Mouse (Mus musculus): ENCODE data around the gene Cyp46a1. TPM values are rescaled to one million over a fixed set of nuclear protein-coding genes. Genes with fewer than 3 reads are reported as not detected.

Cyp46a1 gene
- total and polyA plus RNA-seq, 2 experiments from 2014 or later = 30.4 to 49.6 TPM

DNA sequence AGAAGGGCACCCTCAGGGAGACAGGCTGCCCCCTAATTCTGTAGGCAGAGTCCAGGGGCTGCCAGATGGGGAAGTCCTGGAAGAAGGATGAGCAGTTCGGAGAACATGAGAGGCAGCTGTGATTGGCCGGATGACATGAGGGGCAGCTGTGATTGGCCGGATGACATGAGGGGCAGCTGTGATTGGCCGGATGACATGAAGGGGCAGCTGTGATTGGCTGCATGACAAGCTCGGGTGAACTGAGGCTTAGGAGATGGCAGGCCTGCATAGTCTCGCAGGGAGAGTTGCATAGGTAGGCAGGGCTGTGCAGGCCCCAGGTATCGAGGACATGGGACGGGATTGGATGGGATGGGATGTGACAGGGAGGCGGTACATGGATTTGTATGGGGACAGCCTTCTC is 41.8 kb upstream of the Cyp46a1 start:
- no peaks in the 10 kb centered on the region for H3K9me3 ChIP-seq (ENCODE audit: low read length)
- DNase-seq (no peak), ATAC-seq (peak; percentile 75)
- 17% methylated on average over 9 of the region's 9 CpGs for WGBS
- no peaks in the 10 kb centered on the region for H3K4me1 ChIP-seq (ENCODE audit: insufficient read depth)
- no peak overlapping the region for H3K9ac ChIP-seq
- no peaks in the 10 kb centered on the region for H3K27me3 ChIP-seq (ENCODE audit: insufficient read depth, low read length)
- no peak for TF ChIP-seq CTCF (IDR thresholded peaks at IDR 0.05; ENCODE audit: low read depth)
- H3K4me3 ChIP-seq (ENCODE audit: low read depth, low read length) = no peak overlapping the region
- no peak overlapping the region for H3K27ac ChIP-seq (ENCODE audit: low read depth, low read length)
- no peaks in the 10 kb centered on the region for H3K36me3 ChIP-seq (ENCODE audit: insufficient read depth)
- no peak overlapping the region for H3K4me2 ChIP-seq (ENCODE audit: low read depth)

DNA sequence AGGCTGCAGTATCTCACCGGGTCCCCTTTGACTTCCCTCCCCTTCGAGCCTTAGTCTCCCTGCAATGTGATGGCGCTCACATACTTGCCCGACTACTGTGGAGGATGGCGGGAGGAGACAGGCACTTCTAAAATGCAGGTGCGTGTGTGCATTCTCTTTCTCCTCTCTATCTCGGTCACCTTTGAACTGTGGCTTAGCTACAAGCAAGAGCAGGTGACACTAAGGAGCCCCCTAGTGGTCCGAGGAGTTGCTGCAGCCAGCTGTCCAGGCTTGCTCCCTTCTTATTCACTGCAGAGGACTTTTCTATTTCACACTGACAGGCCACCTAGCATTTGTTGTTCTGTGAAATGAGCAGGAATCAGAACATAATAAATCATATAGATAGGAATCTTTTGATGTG is 41.2 kb upstream of the Cyp46a1 start:
- peak; percentile 79 for DNase-seq
- Histone ChIP-seq H3K4me2 (ENCODE audit: low read depth) (no peak overlapping the region; the same call in 1 of the 2 replicates), H3K27ac (ENCODE audit: low read depth, low read length) (no peak overlapping the region), H3K9me3 (ENCODE audit: low read length) (no peaks in the 10 kb centered on the region), H3K36me3 (ENCODE audit: insufficient read depth) (no peaks in the 10 kb centered on the region), H3K27me3 (ENCODE audit: insufficient read depth, low read length) (no peaks in the 10 kb centered on the region), H3K9ac (no peak overlapping the region), H3K4me3 (ENCODE audit: low read depth, low read length) (no peak overlapping the region), H3K4me1 (ENCODE audit: insufficient read depth) (no peaks in the 10 kb centered on the region)
- peak; percentile 88 for TF ChIP-seq CTCF (IDR thresholded peaks at IDR 0.05; ENCODE audit: low read depth)
- 8% methylated on average over 8 of the region's 8 CpGs for WGBS
- peak; percentile 78; the same call in 1 of the 2 replicates for ATAC-seq

DNA sequence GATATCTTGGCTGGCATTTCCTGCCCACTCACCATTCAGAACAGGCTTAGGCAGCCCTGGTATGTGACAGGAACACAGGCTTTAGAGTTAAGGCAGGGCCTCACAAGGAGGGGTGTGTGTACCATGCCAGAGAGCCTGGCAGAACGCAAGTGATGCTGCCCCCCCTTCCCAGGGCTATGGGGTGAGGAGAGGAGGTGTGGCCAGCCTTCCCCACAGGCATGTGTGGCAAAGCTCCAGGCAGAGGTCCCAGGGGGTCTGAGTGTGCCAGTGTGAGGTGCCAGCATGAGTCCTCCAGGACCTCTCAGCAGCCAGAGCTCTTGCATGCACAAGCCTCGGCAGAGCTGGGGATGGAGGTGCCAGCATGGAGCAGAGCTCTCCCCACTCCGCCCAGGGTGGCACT is 39.6 kb upstream of the Cyp46a1 start:
- no peak; the same call in 1 of the 2 replicates for ATAC-seq
- 66% methylated on average over 3 of the region's 3 CpGs for WGBS
- DNase-seq = no peak
- no peak overlapping the region for H3K4me2 ChIP-seq (ENCODE audit: low read depth)
- H3K9ac ChIP-seq = no peak overlapping the region
- H3K9me3 ChIP-seq (ENCODE audit: low read length) = no peaks in the 10 kb centered on the region
- no peaks in the 10 kb centered on the region for H3K36me3 ChIP-seq (ENCODE audit: insufficient read depth)
- no peak overlapping the region for H3K4me3 ChIP-seq (ENCODE audit: low read depth, low read length)
- H3K27ac ChIP-seq (ENCODE audit: low read depth, low read length) = no peak overlapping the region
- TF ChIP-seq CTCF (IDR thresholded peaks at IDR 0.05; ENCODE audit: low read depth) = no peak
- H3K4me1 ChIP-seq (ENCODE audit: insufficient read depth) = no peaks in the 10 kb centered on the region
- H3K27me3 ChIP-seq (ENCODE audit: insufficient read depth, low read length) = no peaks in the 10 kb centered on the region

DNA sequence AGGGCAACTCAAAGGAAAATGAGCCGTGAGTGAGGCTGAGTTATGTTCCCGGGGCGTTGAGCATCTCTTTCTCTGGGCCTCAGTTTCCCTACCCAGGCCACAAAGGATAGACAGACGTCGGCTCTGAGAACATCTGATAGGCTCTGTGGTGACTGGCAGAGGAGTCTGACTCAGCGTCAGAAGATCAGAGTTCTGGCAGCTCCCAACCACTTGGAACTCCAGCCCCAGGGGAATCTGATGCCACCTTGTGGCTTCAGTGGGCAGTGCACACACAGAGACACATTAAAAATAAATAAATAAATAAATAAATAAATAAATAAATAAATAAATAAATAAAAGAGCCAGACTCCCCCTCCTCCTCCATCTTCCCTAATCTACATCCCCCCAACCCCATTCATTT is 37.1 kb upstream of the Cyp46a1 start:
- Histone ChIP-seq H3K4me2 (ENCODE audit: low read depth) (no peak overlapping the region), H3K36me3 (ENCODE audit: insufficient read depth) (no peaks in the 10 kb centered on the region), H3K9ac (no peak overlapping the region), H3K27me3 (ENCODE audit: insufficient read depth, low read length) (no peaks in the 10 kb centered on the region), H3K4me3 (ENCODE audit: low read depth, low read length) (no peak overlapping the region), H3K27ac (ENCODE audit: low read depth, low read length) (no peak overlapping the region), H3K4me1 (ENCODE audit: insufficient read depth) (no peaks in the 10 kb centered on the region), H3K9me3 (ENCODE audit: low read length) (no peaks in the 10 kb centered on the region)
- DNase-seq (no peak), ATAC-seq (no peak)
- TF ChIP-seq CTCF (IDR thresholded peaks at IDR 0.05; ENCODE audit: low read depth) = peak; percentile 16
- 83% methylated on average over 6 of the region's 6 CpGs for WGBS

DNA sequence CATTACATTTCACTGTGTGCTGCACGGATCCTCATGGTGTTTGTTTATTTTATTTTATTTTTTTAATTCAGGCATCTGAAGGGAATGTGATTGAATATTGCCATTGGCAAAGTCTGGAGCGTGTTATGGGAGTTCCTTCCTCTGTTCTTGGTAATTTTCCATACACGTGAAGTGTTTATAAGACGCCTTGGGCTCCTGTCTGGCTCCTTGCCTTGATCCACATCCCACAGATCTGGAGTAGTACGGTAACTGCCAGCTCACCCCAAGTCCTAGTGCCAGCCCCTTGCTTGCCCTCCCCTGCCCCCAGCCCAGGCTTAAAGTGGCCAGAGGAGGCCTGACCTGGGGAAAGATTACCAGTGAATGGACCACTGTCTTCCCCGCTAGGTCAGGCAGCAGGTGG is 33.2 kb upstream of the Cyp46a1 start:
- Histone ChIP-seq H3K9me3 (ENCODE audit: low read length) (no peaks in the 10 kb centered on the region), H3K36me3 (ENCODE audit: insufficient read depth) (no peaks in the 10 kb centered on the region), H3K27me3 (ENCODE audit: insufficient read depth, low read length) (no peaks in the 10 kb centered on the region), H3K4me1 (ENCODE audit: insufficient read depth) (0 out of 2 replicates have a peak, but pooled peaks cover 4% of the 10 kb centered on the region), H3K9ac (no peak overlapping the region), H3K27ac (ENCODE audit: low read depth, low read length) (no peak overlapping the region), H3K4me2 (ENCODE audit: low read depth) (no peak overlapping the region), H3K4me3 (ENCODE audit: low read depth, low read length) (no peak overlapping the region)
- DNase-seq (no peak), ATAC-seq (no peak)
- WGBS = 57% methylated on average over 6 of the region's 6 CpGs
- TF ChIP-seq CTCF (IDR thresholded peaks at IDR 0.05; ENCODE audit: low read depth) = no peak

DNA sequence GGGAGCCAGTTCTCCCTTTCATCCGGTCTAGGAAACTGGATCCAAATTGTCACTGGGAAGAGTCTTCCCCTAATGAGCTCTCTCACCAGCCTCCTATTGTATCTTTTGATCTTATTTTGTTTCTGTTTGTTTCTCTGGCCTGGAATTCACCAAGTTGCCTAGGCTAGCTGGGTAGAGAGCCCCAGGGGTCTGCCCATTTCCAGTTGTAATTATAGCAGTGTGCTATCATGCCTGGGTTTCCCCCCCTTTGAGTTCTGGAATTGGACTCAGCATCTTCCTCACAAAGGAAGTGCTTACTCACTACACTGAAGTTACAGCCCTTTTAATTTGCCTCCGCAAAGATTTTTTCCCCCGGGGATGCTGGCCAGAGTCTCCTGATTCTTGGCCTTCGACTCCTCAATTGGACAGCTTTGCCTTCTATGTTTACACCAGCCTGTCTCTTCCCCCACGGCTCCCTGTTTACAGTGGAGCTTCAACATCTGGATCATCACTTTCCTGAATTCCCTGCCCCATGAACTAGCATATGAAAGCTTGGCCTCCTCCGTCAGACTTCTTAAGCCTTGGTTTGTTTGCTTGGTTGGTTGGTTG is 30.3 kb upstream of the Cyp46a1 start:
- WGBS = 35% methylated on average over 6 of the region's 6 CpGs
- DNase-seq (no peak), ATAC-seq (no peak)
- Histone ChIP-seq H3K4me2 (ENCODE audit: low read depth) (no peak overlapping the region), H3K9ac (no peak overlapping the region), H3K27ac (ENCODE audit: low read depth, low read length) (no peak overlapping the region), H3K36me3 (ENCODE audit: insufficient read depth) (no peaks in the 10 kb centered on the region), H3K4me3 (ENCODE audit: low read depth, low read length) (no peak overlapping the region), H3K4me1 (ENCODE audit: insufficient read depth) (0 out of 2 replicates have a peak, but pooled peaks cover 6% of the 10 kb centered on the region), H3K9me3 (ENCODE audit: low read length) (no peaks in the 10 kb centered on the region), H3K27me3 (ENCODE audit: insufficient read depth, low read length) (no peaks in the 10 kb centered on the region)
- TF ChIP-seq CTCF (IDR thresholded peaks at IDR 0.05; ENCODE audit: low read depth) = no peak

DNA sequence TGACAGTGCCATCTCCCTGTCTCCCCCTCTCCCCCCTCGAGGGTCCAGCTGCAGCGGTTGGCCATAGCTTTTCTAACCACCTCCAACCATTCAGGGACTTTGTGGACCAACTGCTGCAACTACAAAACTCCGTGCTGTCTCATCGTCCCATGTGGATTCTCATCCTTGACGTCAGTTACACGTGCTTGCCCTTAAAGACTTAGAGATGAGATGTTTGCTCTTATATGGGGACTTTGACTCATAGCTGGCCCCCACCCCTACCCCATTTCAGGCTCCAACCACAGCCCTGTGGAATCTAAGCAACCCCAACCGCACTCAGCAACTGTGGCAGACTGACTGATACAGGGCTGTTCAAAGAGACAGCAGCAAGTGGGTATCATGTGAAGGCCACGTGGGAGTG is 29.0 kb upstream of the Cyp46a1 start:
- ATAC-seq = no peak
- H3K4me3 ChIP-seq (ENCODE audit: low read depth, low read length) = no peak overlapping the region
- no peak for DNase-seq
- H3K9me3 ChIP-seq (ENCODE audit: low read length) = no peaks in the 10 kb centered on the region
- 83% methylated on average over 8 of the region's 8 CpGs for WGBS
- no peaks in the 10 kb centered on the region for H3K27me3 ChIP-seq (ENCODE audit: insufficient read depth, low read length)
- no peak for TF ChIP-seq CTCF (IDR thresholded peaks at IDR 0.05; ENCODE audit: low read depth)
- H3K4me2 ChIP-seq (ENCODE audit: low read depth) = no peak overlapping the region
- H3K9ac ChIP-seq = no peak overlapping the region
- no peak overlapping the region for H3K27ac ChIP-seq (ENCODE audit: low read depth, low read length)
- H3K4me1 ChIP-seq (ENCODE audit: insufficient read depth) = 0 out of 2 replicates have a peak, but pooled peaks cover 6% of the 10 kb centered on the region
- no peaks in the 10 kb centered on the region for H3K36me3 ChIP-seq (ENCODE audit: insufficient read depth)
